ENCODE assay signal across 9 mouse cellular contexts in genomic region chr1:106702471-106703175, GRCm38 (mm10). TPM values are rescaled to one million over a fixed set of nuclear protein-coding genes. Genes with fewer than 3 reads are reported as not detected.
DNase-seq lines count a peak whose midpoint lies in the region; ATAC-seq and TF ChIP-seq lines count a peak whose summit lies in the region.
"Had no signal": no experiment of that assay in that cellular context is flagged by ENCODE, and none has a peak within 500 bp of the region (broad histone marks: within the 10 kb centered on the region; RNA-seq: fewer than 3 reads in every experiment).

No protein-coding gene starts in this region.

- WGBS in kidney, adult 2 months: 43% methylated on average over 4 of the region's 4 CpGs
- WGBS in kidney, embryonic 14.5 days: 74% methylated on average over 4 of the region's 4 CpGs
- 30% methylated on average over 4 of the region's 4 CpGs for WGBS in hindbrain, postnatal 0 days

- TF ChIP-seq POLR2A in kidney, adult 2 months (IDR thresholded peaks at IDR 0.05; ENCODE audit: low read depth, low read length): no peak

- H3K9me3 ChIP-seq in kidney, embryonic 14.5 days (ENCODE audit: control insufficient read depth, low read length): no peaks in the 10 kb centered on the region
- no peaks in the 10 kb centered on the region for H3K9me3 ChIP-seq in hindbrain, postnatal 0 days (ENCODE audit: low read length)

- peak; percentile 48 for DNase-seq in cerebellum, adult 9-10 months
- DNase-seq in cerebellum, adult 8-10 months: no peak
- peak; percentile 72 for DNase-seq in kidney, adult 2 months
- DNase-seq in MN1 (ENCODE audit: low spot score): peak; percentile 43
- DNase-seq in hindbrain, postnatal 0 days (ENCODE audit: low spot score): peak; percentile 82
- no peak for DNase-seq in testis, postnatal 10 days (ENCODE audit: low spot score)
- DNase-seq in B cell, adult 2 months: no peak
- DNase-seq: kidney, adult 11 months had no signal

- no peak overlapping the region for H3K9ac ChIP-seq in kidney, embryonic 14.5 days (ENCODE audit: low read depth, low read length)
- no peak overlapping the region for H3K9ac ChIP-seq in hindbrain, postnatal 0 days (replicated peaks; ENCODE audit: low read length)

- H3K27me3 ChIP-seq in kidney, adult 2 months (replicated peaks; ENCODE audit: control insufficient read depth, insufficient read depth, low read length): no peaks in the 10 kb centered on the region
- H3K27me3 ChIP-seq in kidney, embryonic 14.5 days (ENCODE audit: control insufficient read depth, insufficient read depth, low read length): no peaks in the 10 kb centered on the region
- no peaks in the 10 kb centered on the region for H3K27me3 ChIP-seq in hindbrain, postnatal 0 days (ENCODE audit: insufficient read depth, low read length)

- H3K4me3 ChIP-seq in kidney, adult 2 months (ENCODE audit: insufficient read depth, low read depth, low read length): no peak overlapping the region
- H3K4me3 ChIP-seq in kidney, embryonic 14.5 days (ENCODE audit: low read length): no peak overlapping the region
- no peak overlapping the region for H3K4me3 ChIP-seq in hindbrain, postnatal 0 days (ENCODE audit: low read length)

- ATAC-seq in kidney, embryonic 14.5 days (ENCODE audit: low FRiP score, low TSS enrichment): no peak
- peak; percentile 84 for ATAC-seq in hindbrain, postnatal 0 days

- H3K4me1 ChIP-seq in kidney, adult 2 months (ENCODE audit: control insufficient read depth, insufficient read depth, low read length): peaks cover 14% of the 10 kb centered on the region; the same call in 1 of the 2 replicates
- no peaks in the 10 kb centered on the region for H3K4me1 ChIP-seq in kidney, embryonic 14.5 days (ENCODE audit: control insufficient read depth, insufficient read depth, low read length)
- 0 out of 2 replicates have a peak, but pooled peaks cover 4% of the 10 kb centered on the region for H3K4me1 ChIP-seq in hindbrain, postnatal 0 days (ENCODE audit: insufficient read depth, low read length)

- H3K4me2 ChIP-seq in kidney, embryonic 14.5 days (replicated peaks; ENCODE audit: low read depth, low read length): no peak overlapping the region
- H3K4me2 ChIP-seq in hindbrain, postnatal 0 days (ENCODE audit: low read depth, low read length): 0 out of 2 replicates have a peak overlapping the region, but pooled peaks have one; percentile 19

- no peak for TF ChIP-seq CTCF in kidney, adult 2 months (conservative IDR thresholded peaks at IDR 0.05; ENCODE audit: insufficient read depth, insufficient read length, low read depth, low read length)
- TF ChIP-seq CTCF in hindbrain, postnatal 0 days (IDR thresholded peaks at IDR 0.05; ENCODE audit: low read depth): no peak

- H3K27ac ChIP-seq in kidney, adult 2 months (ENCODE audit: insufficient read depth, low read depth, low read length): peak overlapping the region; percentile 80; the same call in 1 of the 2 replicates
- H3K27ac ChIP-seq in kidney, embryonic 14.5 days (ENCODE audit: low read depth, low read length): no peak overlapping the region
- H3K27ac ChIP-seq in hindbrain, postnatal 0 days: no peak overlapping the region; the same call in 1 of the 2 replicates

- H3K36me3 ChIP-seq in kidney, adult 2 months (ENCODE audit: control insufficient read depth, insufficient read depth, low read length): no peaks in the 10 kb centered on the region
- no peaks in the 10 kb centered on the region for H3K36me3 ChIP-seq in kidney, embryonic 14.5 days (ENCODE audit: control insufficient read depth, insufficient read depth, low read length)
- H3K36me3 ChIP-seq in hindbrain, postnatal 0 days (ENCODE audit: insufficient read depth, low read length): no peaks in the 10 kb centered on the region

RNA-seq across cellular contexts. Expression of gene Bcl2, which starts 11.5 kb away (rescaled TPM):
- polyA plus RNA-seq in kidney, adult 2 months (2012; rRNA removed): 1.9 and 2.6 TPM in 2 replicates
- polyA plus RNA-seq in kidney, embryonic 14.5 days (2014; fragmentation: Nextera tagmentation; extraction: Ambion mirVana): 20.9 and 21.2 TPM in 2 replicates
- total RNA-seq in hindbrain, postnatal 0 days (2014; rRNA removed): 13.1 and 15.2 TPM in 2 replicates
- polyA plus RNA-seq in hindbrain, postnatal 0 days (2015; fragmentation: Nextera tagmentation; extraction: Ambion mirVana): 9.8 and 10.1 TPM in 2 replicates

RNA-seq across cellular contexts. Expression of gene Kdsr, which starts 56.9 kb away (rescaled TPM):
- polyA plus RNA-seq in kidney, adult 2 months (2012; rRNA removed): 7.6 and 13.3 TPM in 2 replicates
- 8.7 and 14.8 TPM in 2 replicates for polyA plus RNA-seq in kidney, embryonic 14.5 days (2014; fragmentation: Nextera tagmentation; extraction: Ambion mirVana)
- total RNA-seq in hindbrain, postnatal 0 days (2014; rRNA removed): 8.9 and 9.1 TPM in 2 replicates
- 17.2 and 17.6 TPM in 2 replicates for polyA plus RNA-seq in hindbrain, postnatal 0 days (2015; fragmentation: Nextera tagmentation; extraction: Ambion mirVana)

Comparison
In these comparisons a context has a peak if more than half of its experiments do, and no peak if none do; other contexts are left out.
1. DNase-seq: peak in cerebellum, adult 9-10 months (single experiment), kidney, adult 2 months (single experiment), MN1 (single experiment) and hindbrain, postnatal 0 days (single experiment); none in cerebellum, adult 8-10 months (single experiment), testis, postnatal 10 days (single experiment) and B cell, adult 2 months (0 of 2).